Mouse (Mus musculus): Measurements from ENCODE around the gene Trmt1.

Gene Trmt1

GRCm38 (mm10) chr8:84711312-84711711 is 25.2 kb downstream of the Trmt1 start:
- no peak for DNase-seq

GRCm38 (mm10) chr8:84711933-84712758 is 26.0 kb downstream of the Trmt1 start:
- no peak for DNase-seq

- DNase-seq, result no peak
Measured at GRCm38 (mm10) chr8:84712759-84713120, 26.6 kb downstream of the Trmt1 start.

GRCm38 (mm10) chr8:84713381-84713780 is 27.3 kb downstream of the Trmt1 start:
- DNase-seq, result no peak

- DNase-seq, result no peak
Measured at GRCm38 (mm10) chr8:84714161-84714560, 28.1 kb downstream of the Trmt1 start.

- DNase-seq, result no peak
Measured at GRCm38 (mm10) chr8:84715893-84716468, 29.9 kb downstream of the Trmt1 start.

- DNase-seq, result no peak
Measured at GRCm38 (mm10) chr8:84716790-84717189, 30.7 kb downstream of the Trmt1 start.

- DNase-seq, result no peak
Measured at GRCm38 (mm10) chr8:84718476-84718875, 32.4 kb downstream of the Trmt1 start.

GRCm38 (mm10) chr8:84718959-84719690 is 33.0 kb downstream of the Trmt1 start:
- DNase-seq, result no peak

- no peak for DNase-seq
Measured at GRCm38 (mm10) chr8:84722530-84722849, 36.4 kb downstream of the Trmt1 start.

GRCm38 (mm10) chr8:84722850-84723570 is 36.9 kb downstream of the Trmt1 start, which contains the start of gene G430095P16Rik:
G430095P16Rik (plus strand) TSS chr8:84723007.
- DNase-seq, result peak; percentile 71

GRCm38 (mm10) chr8:84723571-84723900 is 37.4 kb downstream of the Trmt1 start:
- DNase-seq, result peak; percentile 67

GRCm38 (mm10) chr8:84724683-84725082 is 38.6 kb downstream of the Trmt1 start:
- DNase-seq, result peak; percentile 40

- DNase-seq, result no peak
Measured at GRCm38 (mm10) chr8:84725246-84725940, 39.3 kb downstream of the Trmt1 start.

GRCm38 (mm10) chr8:84725941-84726259 is 39.8 kb downstream of the Trmt1 start:
- DNase-seq, result no peak

GRCm38 (mm10) chr8:84728474-84728873 is 42.4 kb downstream of the Trmt1 start:
- DNase-seq, result no peak

- no peak for DNase-seq
Measured at GRCm38 (mm10) chr8:84729921-84730362, 43.8 kb downstream of the Trmt1 start.

- DNase-seq, result no peak
Measured at GRCm38 (mm10) chr8:84730541-84731370, 44.6 kb downstream of the Trmt1 start.

- no peak for DNase-seq
Measured at GRCm38 (mm10) chr8:84731371-84732177, 45.5 kb downstream of the Trmt1 start.

GRCm38 (mm10) chr8:84732545-84732944 is 46.4 kb downstream of the Trmt1 start:
- no peak for DNase-seq

- no peak for DNase-seq
Measured at GRCm38 (mm10) chr8:84732996-84733395, 46.9 kb downstream of the Trmt1 start.

Measured in thymus, postnatal 4 days (tissue).